Mouse (Mus musculus) hindbrain, embryonic 11.5 days (tissue): ENCODE data around the gene Nup210. TPM values are rescaled to one million over a fixed set of nuclear protein-coding genes. Genes with fewer than 3 reads are reported as not detected.
A peak's percentile ranks its signal among the peaks of the same experiment; 100 is the strongest.

Experiments used
- ATAC-seq: fragments of 200-750 bp; cut with Nextera tagmentation; 2 replicates; pipeline ENCODE4 v1.8.0; 2017; ENCODE audit warnings: mild to moderate bottlenecking, moderate TSS enrichment, moderate library complexity; ENCODE audit not compliant: low FRiP score
- DNase-seq: peaks from one replicate; pipeline ENCODE4 v3.0.0-alpha.2; 2015; ENCODE audit warnings: low spot score
- H3K27ac ChIP-seq: fragments of 300-500 bp; sonication (generic); 2 replicates; pipeline ENCODE4 v1.5.1; 2014; ENCODE audit warnings: mild to moderate bottlenecking, low read depth, low read length
- H3K27me3 ChIP-seq: fragments of 300-500 bp; sonication (generic); 2 replicates; pipeline ENCODE4 v1.6.1; 2014; ENCODE audit warnings: mild to moderate bottlenecking, low read length, moderate library complexity, mixed read lengths; ENCODE audit not compliant: control insufficient read depth, insufficient read depth
- H3K36me3 ChIP-seq: fragments of 300-500 bp; sonication (generic); 2 replicates; pipeline ENCODE4 v1.6.1; 2014; ENCODE audit warnings: mild to moderate bottlenecking, low read length, moderate library complexity, mixed read lengths; ENCODE audit not compliant: control insufficient read depth, insufficient read depth
- H3K4me1 ChIP-seq: fragments of 300-500 bp; sonication (generic); replicated peaks from 2 replicates; pipeline ENCODE4 v1.6.1; 2014; ENCODE audit warnings: low read length, mixed read lengths; ENCODE audit not compliant: control insufficient read depth, insufficient read depth
- H3K4me2 ChIP-seq: fragments of 300-500 bp; sonication (generic); replicated peaks from 2 replicates; pipeline ENCODE4 v1.6.1; 2014; ENCODE audit warnings: mild to moderate bottlenecking, low read depth, low read length
- H3K4me3 ChIP-seq: fragments of 300-500 bp; sonication (generic); 2 replicates; pipeline ENCODE4 v1.5.1; 2014; ENCODE audit warnings: low read depth, low read length
- H3K9ac ChIP-seq: fragments of 300-500 bp; sonication (generic); 2 replicates; pipeline ENCODE4 v1.6.1; 2014; ENCODE audit warnings: low read depth, low read length
- H3K9me3 ChIP-seq: fragments of 300-500 bp; sonication (generic); 2 replicates; pipeline ENCODE4 v1.6.1; 2016; ENCODE audit warnings: low read length; ENCODE audit not compliant: control insufficient read depth
- WGBS: fragments of 180-500 bp; shearing (Covaris S2); extraction: QIAGEN DNeasy Blood & Tissue Kit; methylation state at CpG from one replicate; pipeline ENCODE4 v1.1.7; 2014; 5-methylcytosine and 5-hydroxymethylcytosine counted together
- polyA plus RNA-seq: library from polyadenylated mRNA; unstranded; fragments of >200 nt; fragmentation: Nextera tagmentation; extraction: Ambion mirVana; gene quantifications from 2 replicates; pipeline ENCODE4 v1.2.1, GENCODE M21; 2014

Nup210 gene
- polyA plus RNA-seq, 1 experiment from 2014 or later: 11.9 TPM

DNA sequence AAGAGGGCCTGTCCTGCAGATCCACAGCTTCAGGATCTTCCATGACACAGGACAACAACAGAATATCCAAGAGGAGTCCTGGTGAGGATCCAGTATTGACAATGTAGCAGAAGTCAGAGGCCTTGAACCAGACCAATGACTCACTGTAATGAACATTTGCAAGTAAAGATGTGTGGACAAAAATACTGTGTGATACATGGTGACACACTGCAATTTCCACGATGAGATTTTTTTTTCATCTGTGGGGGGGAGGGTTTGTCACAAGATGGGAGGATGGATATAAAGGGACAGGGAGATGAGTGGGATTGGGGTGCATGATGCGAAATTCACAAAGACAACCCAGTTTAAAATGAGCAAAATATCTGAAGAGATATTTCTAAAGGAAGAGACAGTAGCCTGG lies 120.4 kb downstream of the Nup210 start:
- H3K27ac ChIP-seq: no peak overlapping the region
- H3K4me2 ChIP-seq: no peak overlapping the region
- H3K9me3 ChIP-seq: no peaks in the 10 kb centered on the region
- ATAC-seq (no peak), DNase-seq (no peak)
- WGBS: 94% methylated on average over 2 of the region's 2 CpGs
- no peak overlapping the region for H3K4me3 ChIP-seq
- 0 out of 2 replicates have a peak, but pooled peaks cover 2% of the 10 kb centered on the region for H3K4me1 ChIP-seq
- H3K27me3 ChIP-seq: no peaks in the 10 kb centered on the region
- H3K9ac ChIP-seq: no peak overlapping the region
- no peaks in the 10 kb centered on the region for H3K36me3 ChIP-seq

DNA sequence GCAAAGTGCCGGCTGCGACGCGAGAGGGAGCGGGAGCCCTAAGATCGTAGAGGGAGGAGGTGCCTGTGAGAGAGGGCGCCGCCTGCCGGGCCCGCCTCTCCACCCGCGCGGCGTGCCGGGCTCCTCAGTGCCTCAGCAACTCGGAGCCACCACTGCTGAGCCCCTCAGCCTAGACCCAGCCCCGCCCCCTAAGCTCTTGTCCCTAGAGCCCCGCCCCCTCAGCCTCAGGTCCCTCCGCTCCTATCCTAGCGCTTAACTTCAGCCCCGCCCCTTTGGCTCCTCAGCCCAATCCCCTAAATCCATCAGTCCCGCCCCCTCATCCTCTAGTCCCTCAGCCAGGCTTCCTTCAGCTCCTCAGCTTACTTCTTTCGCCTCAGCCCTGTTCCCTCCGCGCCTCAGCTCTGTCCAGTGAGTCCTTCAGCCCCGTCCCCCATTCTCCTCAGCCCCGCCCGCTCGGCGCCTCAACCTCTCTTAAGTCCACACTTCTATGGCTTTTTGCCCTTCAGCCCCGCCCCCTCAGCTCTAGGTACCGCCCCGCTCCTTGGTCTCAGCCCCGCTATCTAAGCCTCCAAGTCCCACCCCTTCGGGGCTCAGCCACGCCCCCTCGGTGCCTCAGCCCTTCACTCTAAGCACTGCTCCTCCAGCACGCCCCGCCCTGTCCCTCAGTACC lies 127.8 kb downstream of the Nup210 start, which contains the start of gene Iqsec1:
Gene Iqsec1 (minus strand): TSS at position 38 of the 670 bp plus-strand sequence.
- DNase-seq (peak; percentile 98), ATAC-seq (peak; percentile 96)
- H3K4me1 ChIP-seq: peaks cover 6% of the 10 kb centered on the region; the same call in 1 of the 2 replicates
- H3K27ac ChIP-seq: peak within 1 kb of the TSS; percentile 56; the same call in 1 of the 2 replicates
- H3K4me2 ChIP-seq: peak within 1 kb of the TSS; percentile 100
- no peaks in the 10 kb centered on the region for H3K9me3 ChIP-seq
- peaks cover 4% of the 10 kb centered on the region for H3K27me3 ChIP-seq
- peak within 1 kb of the TSS; percentile 74 for H3K9ac ChIP-seq
- no peaks in the 10 kb centered on the region for H3K36me3 ChIP-seq
- 1% methylated on average over 27 of the region's 39 CpGs for WGBS
- peak within 1 kb of the TSS; percentile 70 for H3K4me3 ChIP-seq

DNA sequence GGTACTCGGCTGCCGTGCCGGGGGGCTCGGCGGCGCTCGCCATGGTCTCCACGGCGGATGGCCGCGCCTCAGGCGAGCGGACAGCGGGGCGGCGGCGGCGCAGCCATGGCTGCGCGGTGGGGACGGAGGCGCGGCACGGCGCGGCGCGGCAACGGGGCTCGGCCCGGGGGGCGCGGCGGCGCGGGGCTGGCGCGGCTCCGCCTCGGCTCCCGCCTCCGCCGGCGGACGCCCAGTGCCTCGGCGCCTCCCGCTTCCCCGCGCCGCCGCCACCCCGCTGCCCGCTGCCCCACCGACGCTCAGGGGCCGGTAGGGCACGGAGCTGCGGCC lies 128.4 kb downstream of the Nup210 start:
- Histone ChIP-seq H3K4me1 (peaks cover 6% of the 10 kb centered on the region; the same call in 1 of the 2 replicates), H3K36me3 (no peaks in the 10 kb centered on the region), H3K4me2 (peak overlapping the region; percentile 100), H3K27ac (peak overlapping the region; percentile 56; the same call in 1 of the 2 replicates), H3K9ac (peak overlapping the region; percentile 74), H3K4me3 (peak overlapping the region; percentile 70), H3K9me3 (no peaks in the 10 kb centered on the region), H3K27me3 (peaks cover 4% of the 10 kb centered on the region)
- 0% methylated on average over 21 of the region's 59 CpGs for WGBS
- DNase-seq (no peak), ATAC-seq (peak; percentile 34; the same call in 1 of the 2 replicates)

DNA sequence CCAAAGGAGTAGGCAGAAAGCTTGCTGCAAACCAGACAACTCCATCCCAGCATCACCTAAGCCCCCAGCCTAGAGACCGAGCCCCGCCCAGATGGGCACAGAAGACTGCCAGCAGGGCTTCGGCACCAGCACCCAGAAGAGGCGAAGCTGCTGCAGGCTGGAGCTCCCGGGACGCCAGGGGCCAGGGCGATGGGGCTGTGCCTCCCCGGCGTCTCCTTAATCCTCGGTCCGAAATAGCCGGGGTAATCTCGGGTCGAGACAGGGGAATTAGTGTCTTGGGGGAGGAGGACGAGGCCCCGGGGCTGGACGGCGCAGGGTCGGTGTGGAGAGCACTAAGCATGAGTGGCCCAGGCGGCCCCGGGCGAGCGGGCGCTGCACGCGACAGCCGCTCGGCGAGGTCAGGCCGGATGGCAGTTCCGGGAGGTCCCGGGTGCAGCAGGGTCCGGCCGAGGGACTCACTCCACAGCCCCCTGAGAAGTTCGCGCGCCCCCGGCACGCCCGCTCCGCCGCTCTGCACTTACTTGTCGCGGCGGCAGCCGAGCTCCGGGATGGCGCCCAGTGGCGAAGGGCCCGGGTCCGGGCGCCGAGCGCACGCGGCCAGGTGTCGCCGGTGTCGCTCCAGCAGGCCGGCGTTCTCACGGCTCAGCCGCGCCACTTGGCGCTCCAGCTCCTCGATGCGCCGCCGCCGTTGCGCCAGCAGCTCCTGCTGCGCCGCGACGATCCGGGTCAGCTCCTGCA lies 128.9 kb downstream of the Nup210 start:
- H3K4me1 ChIP-seq: peaks cover 6% of the 10 kb centered on the region; the same call in 1 of the 2 replicates
- under 1% methylated on average over 45 of the region's 76 CpGs for WGBS
- H3K4me3 ChIP-seq: peak overlapping the region; percentile 70
- peak overlapping the region; percentile 74 for H3K9ac ChIP-seq
- peak overlapping the region; percentile 56; the same call in 1 of the 2 replicates for H3K27ac ChIP-seq
- no peaks in the 10 kb centered on the region for H3K9me3 ChIP-seq
- peak overlapping the region; percentile 100 for H3K4me2 ChIP-seq
- H3K36me3 ChIP-seq: no peaks in the 10 kb centered on the region
- ATAC-seq: peak; percentile 18
- peaks cover 4% of the 10 kb centered on the region for H3K27me3 ChIP-seq
- peak; percentile 67 for DNase-seq

DNA sequence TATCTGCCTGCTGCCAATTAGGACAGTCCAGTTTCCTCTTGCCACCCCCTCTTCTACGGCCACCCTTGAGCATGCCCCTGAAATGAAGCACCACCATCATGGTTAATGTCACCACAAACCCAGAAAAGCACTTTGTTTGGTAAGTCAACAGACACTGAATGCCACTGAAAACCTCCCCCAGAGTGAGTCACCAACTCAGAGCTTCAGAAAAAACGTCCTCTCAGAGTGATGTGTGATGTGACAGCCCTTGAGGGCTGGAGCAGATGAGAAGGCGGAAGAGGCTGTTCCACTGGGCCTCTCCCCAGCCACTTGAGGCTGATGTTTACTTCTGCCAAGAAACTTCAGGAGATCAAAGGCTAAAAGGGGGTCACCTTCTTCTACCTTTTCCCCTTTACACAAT lies 132.5 kb downstream of the Nup210 start:
- H3K27me3 ChIP-seq: peaks cover 4% of the 10 kb centered on the region
- H3K4me2 ChIP-seq: no peak overlapping the region
- DNase-seq (no peak), ATAC-seq (no peak)
- no peaks in the 10 kb centered on the region for H3K9me3 ChIP-seq
- no peaks in the 10 kb centered on the region for H3K36me3 ChIP-seq
- no peak overlapping the region for H3K9ac ChIP-seq
- no peak overlapping the region for H3K4me3 ChIP-seq
- H3K27ac ChIP-seq: no peak overlapping the region
- peaks cover 6% of the 10 kb centered on the region; the same call in 1 of the 2 replicates for H3K4me1 ChIP-seq
- 54% methylated on average over 3 of the region's 3 CpGs for WGBS

DNA sequence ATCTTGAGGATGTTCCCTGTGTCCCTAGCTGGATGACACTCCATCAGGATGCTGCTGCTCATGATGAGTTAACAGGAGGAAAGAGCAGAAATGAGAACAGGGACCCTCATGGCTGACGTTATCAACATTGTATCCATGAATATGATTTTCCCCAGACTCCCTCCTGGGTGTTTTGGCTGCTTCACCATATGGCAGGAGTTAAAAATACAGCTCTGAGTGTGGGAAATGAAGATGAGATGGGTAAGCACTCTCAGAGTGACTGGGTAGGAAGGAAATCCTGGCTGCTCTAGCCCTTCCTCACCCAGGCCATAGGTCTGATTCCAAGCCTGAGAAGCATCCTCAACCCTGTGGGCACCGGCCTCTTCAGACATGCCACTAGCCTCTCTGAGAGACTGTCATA lies 142.3 kb downstream of the Nup210 start:
- H3K27ac ChIP-seq: no peak overlapping the region
- ATAC-seq (no peak), DNase-seq (no peak)
- no peak overlapping the region for H3K4me3 ChIP-seq
- no peak overlapping the region for H3K9ac ChIP-seq
- no peaks in the 10 kb centered on the region for H3K36me3 ChIP-seq
- H3K27me3 ChIP-seq: no peaks in the 10 kb centered on the region
- H3K4me2 ChIP-seq: no peak overlapping the region
- WGBS: 75% methylated on average over 2 of the region's 2 CpGs
- H3K9me3 ChIP-seq: no peaks in the 10 kb centered on the region
- H3K4me1 ChIP-seq: no peaks in the 10 kb centered on the region

DNA sequence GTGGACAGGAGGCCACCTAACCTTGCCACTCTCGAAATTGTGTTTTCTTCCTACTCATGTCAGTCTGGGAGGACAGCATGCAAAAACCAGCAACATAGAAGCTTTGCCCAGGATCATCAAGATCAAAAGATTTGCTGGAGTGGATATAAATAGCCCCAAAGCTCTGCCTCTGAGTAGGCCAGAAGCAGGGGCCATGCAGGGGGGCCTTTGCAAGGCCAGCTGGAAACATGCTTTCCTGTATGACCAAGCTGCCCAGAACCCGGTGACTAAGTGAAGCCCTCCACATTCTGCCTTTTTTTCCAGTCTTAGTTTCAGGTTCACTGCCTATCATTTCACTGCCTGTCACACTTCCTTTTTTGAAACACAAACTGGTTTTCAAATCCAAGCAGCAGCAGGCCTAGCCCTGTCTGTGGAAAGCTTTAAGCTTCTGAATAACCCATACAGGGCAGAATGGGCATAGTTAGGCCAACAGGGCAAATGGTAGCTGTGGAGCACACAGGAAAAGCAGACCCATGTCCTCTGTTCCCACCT lies 147.2 kb downstream of the Nup210 start:
- Histone ChIP-seq H3K27me3 (no peaks in the 10 kb centered on the region), H3K4me1 (no peaks in the 10 kb centered on the region), H3K36me3 (no peaks in the 10 kb centered on the region), H3K4me2 (no peak overlapping the region), H3K9me3 (no peaks in the 10 kb centered on the region), H3K27ac (no peak overlapping the region), H3K9ac (no peak overlapping the region), H3K4me3 (no peak overlapping the region)
- ATAC-seq (no peak), DNase-seq (no peak)
- WGBS: 49% methylated on average over 2 of the region's 2 CpGs
